Mouse (Mus musculus) spleen, postnatal 10 days (tissue): ENCODE data around the gene Tedc2.

ENCODE experiments used
- DNase-seq, 2 experiments: peaks; one replicate each; pipeline ENCODE4 v3.0.0; 2021 to 2022; ENCODE audit warnings: low spot score in 2 of 2

Gene Tedc2

DNA sequence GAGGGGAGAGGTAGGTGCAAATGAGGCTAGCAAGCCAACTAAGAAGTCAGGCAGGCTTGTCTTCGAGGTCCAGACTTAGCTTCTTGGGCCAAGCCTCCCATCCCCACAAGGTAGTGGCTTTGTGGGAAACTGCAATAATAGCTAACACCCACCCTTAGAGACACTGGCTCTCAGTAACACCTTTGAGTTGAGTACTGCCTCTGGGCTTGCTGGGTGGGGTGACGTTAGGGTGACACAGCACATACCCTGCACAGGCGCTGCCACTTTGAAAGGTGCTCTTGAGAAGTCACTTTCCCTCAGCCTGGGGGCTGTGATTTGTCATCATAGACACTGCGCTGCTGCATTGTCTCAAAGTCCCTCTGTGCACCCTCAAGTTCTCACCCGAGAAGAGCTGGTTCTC, 26.9 kb downstream of the Tedc2 start:
- no peak for DNase-seq

- DNase-seq = no peak
These were observed 27.4 kb downstream of the Tedc2 start for GRCm38 (mm10) chr17:24193268-24193667.

- DNase-seq = no peak
These were observed 27.8 kb downstream of the Tedc2 start for GRCm38 (mm10) chr17:24192848-24193247.

DNA sequence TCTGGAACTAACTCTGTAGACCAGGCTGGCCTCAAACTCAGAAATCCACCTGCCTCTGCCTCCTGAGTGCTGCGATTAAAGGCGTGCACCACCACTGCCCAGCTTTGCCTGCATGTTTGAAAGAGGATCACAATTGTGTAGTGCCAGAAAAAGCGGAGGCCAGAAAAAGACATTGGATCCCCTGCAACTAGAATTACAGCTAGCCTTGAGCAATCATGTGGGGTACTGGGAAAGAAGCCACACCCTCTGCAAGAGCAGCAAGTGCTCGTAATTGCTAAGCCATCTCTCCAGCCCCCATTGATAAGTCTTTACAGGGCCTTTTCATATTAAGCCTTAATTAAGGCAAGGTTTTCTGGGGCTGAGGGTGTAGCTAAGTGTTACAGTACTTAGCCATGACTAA, 29.2 kb downstream of the Tedc2 start:
- DNase-seq = no peak

DNA sequence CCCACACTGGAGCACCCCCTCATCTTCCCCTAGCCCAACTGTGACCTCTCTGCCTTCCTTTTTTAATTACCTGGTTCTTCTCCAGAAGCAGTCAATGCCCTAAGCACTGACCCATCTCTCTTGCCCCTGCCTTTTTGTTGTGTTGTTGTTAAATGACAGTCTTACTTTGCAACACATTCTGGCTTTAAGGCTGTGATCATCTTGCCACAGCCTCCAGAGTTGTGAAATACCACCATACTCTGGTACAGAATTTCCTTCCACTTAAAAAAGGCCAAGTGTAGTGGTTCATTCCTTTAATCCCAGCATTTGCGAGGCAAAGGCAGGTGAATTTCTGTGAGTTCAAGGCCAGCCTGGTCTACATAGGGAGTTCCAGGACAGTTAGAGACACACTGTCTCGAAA, 29.7 kb downstream of the Tedc2 start:
- DNase-seq = no peak

DNA sequence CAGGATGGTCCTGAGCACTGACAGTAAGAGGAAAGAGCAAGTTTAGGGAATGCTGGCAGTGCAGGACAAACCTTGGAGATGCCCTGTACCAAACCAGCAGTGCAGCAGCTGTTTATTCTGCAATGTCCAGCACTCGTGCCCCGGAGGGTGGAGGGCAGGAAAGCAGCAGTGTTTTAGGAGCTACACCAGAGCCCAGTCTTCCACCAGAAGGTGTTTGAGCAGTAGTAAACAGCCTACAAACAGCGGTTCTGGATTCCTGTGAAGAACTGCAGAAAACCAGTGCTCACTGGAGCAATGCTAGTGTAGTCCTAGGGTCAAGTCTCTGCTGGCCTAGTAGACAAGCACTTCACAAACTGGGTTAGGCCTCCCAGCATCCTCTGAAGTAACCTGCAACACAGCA, 46.4 kb downstream of the Tedc2 start:
- no peak for DNase-seq

DNA sequence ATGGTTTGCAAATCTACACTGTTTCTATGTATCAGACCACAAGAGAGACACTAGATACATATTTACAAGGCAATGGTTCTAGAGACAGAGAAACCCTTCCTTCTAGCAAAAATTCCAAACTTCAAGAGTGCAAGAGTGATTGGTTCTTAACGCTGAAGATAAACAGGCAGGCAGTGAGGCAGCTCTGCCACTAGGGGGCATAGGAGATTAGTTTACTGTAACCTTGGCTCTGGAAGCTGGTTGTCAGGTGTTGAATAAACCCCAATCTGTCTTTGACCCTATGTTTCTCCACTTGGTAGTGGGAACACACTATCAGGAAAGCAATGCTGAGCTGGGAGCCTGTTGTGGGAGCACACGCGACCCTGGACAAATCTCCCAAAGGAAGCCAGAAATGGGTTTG, 47.2 kb downstream of the Tedc2 start:
- DNase-seq = peak; percentile 61 to 83

DNA sequence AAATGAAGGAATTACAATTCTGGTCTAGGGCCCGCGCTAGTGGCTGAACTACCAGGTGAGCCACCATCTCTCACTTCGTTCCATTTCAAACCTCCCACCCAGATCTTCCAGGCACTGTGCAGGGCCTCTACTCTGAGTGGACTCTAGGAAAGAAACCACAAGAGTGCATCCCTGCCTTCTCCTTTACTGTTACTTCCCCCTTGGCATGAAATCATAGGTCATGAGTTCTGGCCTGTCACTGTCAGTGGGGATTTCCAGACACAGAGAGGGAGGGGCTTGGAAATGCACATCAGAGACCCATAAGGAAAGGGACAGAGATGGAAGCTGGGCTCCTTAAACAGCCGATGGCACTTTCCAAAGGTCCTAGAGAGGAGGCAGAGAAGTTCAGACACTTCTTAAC, 48.9 kb downstream of the Tedc2 start:
- DNase-seq = no peak

- DNase-seq = no peak
These were observed 49.9 kb downstream of the Tedc2 start for GRCm38 (mm10) chr17:24170729-24171128.

DNA sequence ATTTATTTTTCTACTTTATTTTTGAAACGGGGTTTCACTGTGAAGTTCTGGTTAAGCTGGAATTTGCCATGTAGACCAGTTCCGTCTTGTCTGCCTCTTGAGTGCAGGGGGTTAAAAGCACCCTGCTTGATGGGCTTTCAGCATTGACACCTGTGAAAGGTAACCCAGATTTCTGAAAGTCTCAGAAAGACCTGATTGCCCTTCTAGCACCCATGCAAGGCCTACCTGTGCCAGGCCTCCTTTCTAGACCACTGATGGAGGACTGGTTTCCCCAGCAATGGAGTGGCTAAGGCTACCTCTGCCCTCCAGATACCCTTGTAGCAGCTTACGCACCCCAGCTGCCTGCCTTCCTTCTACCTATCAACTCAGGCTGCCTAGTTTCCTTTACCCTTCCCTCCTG, 50.5 kb downstream of the Tedc2 start:
- DNase-seq = no peak

- DNase-seq = peak; percentile 94 to 97
These were observed 51.2 kb downstream of the Tedc2 start, which contains the start of gene Atp6v0c for GRCm38 (mm10) chr17:24169317-24170065. Gene Atp6v0c (minus strand): TSS chr17:24169702.

- peak; percentile 77 to 78 for DNase-seq
These were observed 51.9 kb downstream of the Tedc2 start for GRCm38 (mm10) chr17:24168590-24169277.

DNA sequence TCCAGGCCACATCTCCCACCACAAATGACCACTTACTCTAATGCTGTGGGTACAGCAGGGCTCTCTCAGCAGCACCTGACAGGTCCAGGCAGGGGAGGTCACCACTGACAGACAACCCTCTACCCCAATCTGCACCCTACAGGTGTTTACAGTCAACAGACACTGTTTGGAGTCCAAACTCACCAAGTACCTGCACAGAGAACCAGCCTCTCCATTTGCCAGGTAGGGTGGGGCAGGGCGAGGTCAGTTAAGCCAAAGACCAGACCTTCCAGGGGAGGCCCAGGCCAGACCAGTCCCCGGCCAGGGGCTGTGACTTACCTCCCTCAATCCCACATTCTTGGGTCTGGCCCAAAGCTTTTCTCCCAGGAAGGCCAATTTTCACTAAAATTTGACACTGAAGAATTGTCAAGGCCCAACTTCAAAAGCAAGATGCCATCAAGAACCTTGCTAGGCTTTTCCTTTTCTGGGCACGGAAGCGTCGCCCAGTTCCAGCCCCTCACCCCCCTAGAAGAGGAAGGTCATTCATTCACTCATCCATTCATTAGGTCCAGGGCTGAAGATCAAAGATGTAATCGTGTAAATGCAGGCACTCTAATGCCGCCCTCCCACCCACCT, 52.7 kb downstream of the Tedc2 start:
- no peak for DNase-seq

DNA sequence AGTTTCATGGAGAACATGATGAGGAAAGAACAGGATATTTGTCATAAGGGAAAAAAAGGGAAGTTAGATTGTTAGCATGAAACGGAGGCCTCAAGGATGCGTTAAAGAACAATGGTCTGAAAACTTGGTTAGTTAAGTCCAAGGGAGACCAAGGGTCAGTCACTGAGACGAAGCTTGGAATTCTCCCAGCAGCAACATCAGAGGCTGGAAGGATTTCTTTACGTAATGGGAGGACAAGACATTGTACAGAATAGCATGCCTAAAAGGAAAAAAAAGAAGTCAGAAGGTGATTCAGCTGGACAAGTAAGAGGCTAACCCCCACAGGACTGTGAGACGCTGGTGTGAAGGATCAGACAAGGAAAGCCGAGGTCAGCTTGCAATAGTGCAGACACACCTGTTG, 53.5 kb downstream of the Tedc2 start:
- DNase-seq = no peak
